Mouse (Mus musculus) lung, adult 2 months (tissue): Measurements from ENCODE around the gene Osbp2.

ENCODE experiments used
- CTCF ChIP-seq: fragments of 200-500 bp; IDR thresholded peaks from 2 replicates; pipeline ENCODE4 v1.5.1; 2011; ENCODE audit warnings: mild to moderate bottlenecking, low read length, control low read depth; ENCODE audit not compliant: insufficient read depth
- POLR2A ChIP-seq: fragments of 200-500 bp; IDR thresholded peaks from 2 replicates; pipeline ENCODE4 v1.6.1; 2011; ENCODE audit warnings: low read depth, mild to moderate bottlenecking, control low read depth, low read length, borderline replicate concordance; ENCODE audit errors: extremely low read depth

- TF ChIP-seq POLR2A (no peak), CTCF (no peak)
Measured at GRCm38 (mm10) chr11:3773782-3774462, 89.8 kb downstream of the Osbp2 start.
